Mouse (Mus musculus): Measurements from ENCODE around the gene Lmo3. TPM values are rescaled to one million over a fixed set of nuclear protein-coding genes. Genes with fewer than 3 reads are reported as not detected.

The Lmo3 gene
- polyA plus RNA-seq, 1 experiment from 2014 or later = 4.4 TPM

DNA sequence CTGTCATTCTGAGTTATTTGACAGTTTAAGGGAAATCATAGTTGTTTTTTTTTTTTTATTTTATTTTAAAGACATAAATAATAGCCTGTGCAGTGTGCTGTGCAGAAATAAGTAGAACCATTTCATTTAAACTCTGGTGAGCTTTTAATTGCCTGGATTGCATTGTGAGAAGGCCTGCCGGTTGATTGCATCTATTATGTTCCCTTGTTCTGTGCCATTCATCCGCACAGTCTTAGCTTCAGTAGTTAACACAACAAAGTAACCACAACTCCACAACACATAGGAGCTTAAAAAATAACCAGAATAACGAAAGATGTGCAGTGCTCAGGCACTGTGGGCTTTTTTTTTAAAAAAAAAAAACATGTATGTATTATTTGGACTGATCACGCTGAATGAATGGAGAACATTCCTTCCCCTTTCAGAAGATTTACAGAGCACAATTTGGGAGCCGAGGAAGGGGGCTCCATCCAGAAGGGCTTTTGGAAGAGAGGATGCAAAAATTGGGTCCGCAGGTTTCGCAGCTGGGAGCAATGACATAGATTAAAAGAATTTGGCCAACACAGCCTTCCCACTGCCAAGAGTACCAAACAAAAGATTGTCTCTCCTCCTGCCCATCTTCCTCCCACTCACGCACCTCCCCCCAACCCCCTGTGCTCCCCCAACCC, 161.8 kb downstream of the Lmo3 start:
- Histone ChIP-seq H3K36me3 (ENCODE audit: control insufficient read depth, insufficient read depth, low read length) (no peaks in the 10 kb centered on the region), H3K27ac (ENCODE audit: low read length) (no peak overlapping the region), H3K4me1 (ENCODE audit: control insufficient read depth, insufficient read depth, low read length) (peaks cover 10% of the 10 kb centered on the region; the same call in 1 of the 2 replicates), H3K9me3 (replicated peaks; ENCODE audit: control insufficient read depth, low read length) (no peaks in the 10 kb centered on the region), H3K4me2 (ENCODE audit: low read depth, low read length) (peak overlapping the region; percentile 67; the same call in 1 of the 2 replicates), H3K9ac (ENCODE audit: low read length) (no peak overlapping the region), H3K27me3 (ENCODE audit: control insufficient read depth, insufficient read depth, low read length) (peaks cover 6% of the 10 kb centered on the region), H3K4me3 (replicated peaks; ENCODE audit: low read length) (no peak overlapping the region)
- 58% methylated on average over 8 of the region's 8 CpGs for WGBS
- ATAC-seq (ENCODE audit: insufficient read depth, low FRiP score) = no peak

DNA sequence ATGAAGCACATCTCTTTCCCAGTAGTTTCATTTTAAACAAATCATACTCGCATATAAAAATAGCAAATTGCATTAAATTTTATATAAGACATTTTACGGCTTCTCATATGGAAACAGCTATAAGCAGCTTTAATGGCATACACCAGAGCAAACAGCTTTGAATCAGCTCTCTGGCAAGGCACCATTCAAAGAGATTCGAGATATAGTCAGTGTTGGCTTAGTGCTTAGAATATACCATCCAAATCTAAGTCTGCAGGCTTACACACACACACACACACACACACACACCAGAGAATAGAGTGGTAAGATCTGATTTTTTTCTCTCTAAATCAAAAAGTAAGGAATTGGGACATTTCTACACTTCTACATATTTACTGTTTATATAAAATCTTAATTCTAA, 169.7 kb downstream of the Lmo3 start:
- ATAC-seq (ENCODE audit: insufficient read depth, low FRiP score) = no peak
- no peaks in the 10 kb centered on the region for H3K27me3 ChIP-seq (ENCODE audit: control insufficient read depth, insufficient read depth, low read length)
- H3K27ac ChIP-seq (ENCODE audit: low read length) = no peak overlapping the region
- H3K4me3 ChIP-seq (replicated peaks; ENCODE audit: low read length) = no peak overlapping the region
- no peak overlapping the region for H3K4me2 ChIP-seq (ENCODE audit: low read depth, low read length)
- no peak overlapping the region for H3K9ac ChIP-seq (ENCODE audit: low read length)
- WGBS = 75% methylated on average over 3 of the region's 3 CpGs
- H3K36me3 ChIP-seq (ENCODE audit: control insufficient read depth, insufficient read depth, low read length) = no peaks in the 10 kb centered on the region
- no peaks in the 10 kb centered on the region for H3K9me3 ChIP-seq (replicated peaks; ENCODE audit: control insufficient read depth, low read length)
- H3K4me1 ChIP-seq (ENCODE audit: control insufficient read depth, insufficient read depth, low read length) = no peaks in the 10 kb centered on the region

DNA sequence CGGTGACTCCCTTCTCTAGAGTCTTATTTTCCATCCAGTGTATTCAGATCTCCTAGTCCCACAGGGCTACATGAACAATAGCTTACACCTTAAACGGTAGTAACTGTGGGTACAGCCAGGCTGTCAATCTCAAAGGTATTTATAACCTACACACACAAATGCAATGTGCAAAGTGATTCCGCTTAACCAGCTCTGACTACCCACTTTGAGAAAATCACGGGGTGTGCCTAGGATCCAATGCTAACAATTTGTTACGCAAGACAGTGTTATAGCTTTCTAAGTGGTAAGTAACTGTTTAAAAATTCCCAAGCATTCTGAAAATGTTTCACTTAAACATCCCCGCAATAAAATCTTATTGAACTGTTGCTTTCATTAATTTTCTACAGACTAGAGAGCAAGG, 179.7 kb downstream of the Lmo3 start:
- ATAC-seq (ENCODE audit: insufficient read depth, low FRiP score) = no peak
- 66% methylated on average over 6 of the region's 6 CpGs for WGBS
- H3K4me3 ChIP-seq (replicated peaks; ENCODE audit: low read length) = no peak overlapping the region

DNA sequence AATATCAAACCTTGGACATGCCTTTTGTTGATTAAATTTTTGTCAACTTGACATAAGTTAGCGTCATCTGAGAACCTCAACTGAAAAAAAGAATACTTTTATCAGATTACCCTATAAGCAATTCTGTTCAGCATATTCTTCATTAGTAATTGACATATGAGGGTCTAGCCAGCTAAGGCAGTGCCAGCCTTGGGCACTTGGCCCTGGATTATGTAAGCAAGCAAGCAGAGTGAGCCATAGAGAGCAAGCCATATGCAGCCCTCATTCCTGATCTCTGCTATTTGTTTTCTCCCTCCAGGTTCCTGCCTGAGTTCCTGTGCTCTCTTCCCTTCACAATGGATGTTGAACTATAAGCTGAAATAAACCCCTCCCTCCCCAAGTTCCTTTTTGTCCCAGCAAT, 182.9 kb downstream of the Lmo3 start:
- Histone ChIP-seq H3K36me3 (ENCODE audit: control insufficient read depth, insufficient read depth, low read length) (no peaks in the 10 kb centered on the region), H3K27ac (ENCODE audit: low read length) (no peak overlapping the region), H3K9me3 (replicated peaks; ENCODE audit: control insufficient read depth, low read length) (no peaks in the 10 kb centered on the region; the same call in 1 of the 2 replicates), H3K9ac (ENCODE audit: low read length) (no peak overlapping the region), H3K4me2 (ENCODE audit: low read depth, low read length) (no peak overlapping the region), H3K4me1 (ENCODE audit: control insufficient read depth, insufficient read depth, low read length) (no peaks in the 10 kb centered on the region), H3K27me3 (ENCODE audit: control insufficient read depth, insufficient read depth, low read length) (no peaks in the 10 kb centered on the region), H3K4me3 (replicated peaks; ENCODE audit: low read length) (no peak overlapping the region)
- 89% methylated on average over 1 of the region's 1 CpGs for WGBS
- ATAC-seq (ENCODE audit: insufficient read depth, low FRiP score) = no peak

More for the DNA sequence above, 179.7 kb downstream of the Lmo3 start:
- Histone ChIP-seq H3K9ac (ENCODE audit: low read length) (no peak overlapping the region), H3K9me3 (replicated peaks; ENCODE audit: control insufficient read depth, low read length) (no peaks in the 10 kb centered on the region), H3K4me2 (ENCODE audit: low read depth, low read length) (no peak overlapping the region), H3K27me3 (ENCODE audit: control insufficient read depth, insufficient read depth, low read length) (no peaks in the 10 kb centered on the region), H3K36me3 (ENCODE audit: control insufficient read depth, insufficient read depth, low read length) (no peaks in the 10 kb centered on the region), H3K4me1 (ENCODE audit: control insufficient read depth, insufficient read depth, low read length) (no peaks in the 10 kb centered on the region), H3K27ac (ENCODE audit: low read length) (no peak overlapping the region)

DNA sequence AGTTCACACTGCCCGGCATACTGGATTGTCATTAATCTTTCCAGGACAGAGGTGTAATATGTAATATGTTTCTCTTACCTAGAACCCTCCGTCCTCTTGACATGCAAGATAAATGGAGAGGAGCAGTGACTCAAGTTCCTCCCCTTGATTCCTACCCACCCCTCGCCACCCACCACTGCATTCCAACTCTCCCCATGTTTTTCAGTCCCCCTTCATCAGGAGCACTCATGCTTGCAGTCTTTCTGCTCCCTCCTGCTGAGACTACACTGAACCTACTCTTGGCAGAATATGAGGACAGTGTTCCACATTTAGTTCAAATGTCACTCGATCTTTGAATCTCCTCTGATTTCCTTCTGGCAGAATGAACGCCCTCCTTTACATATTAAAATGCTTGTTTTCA, 190.7 kb downstream of the Lmo3 start:
- Histone ChIP-seq H3K27ac (ENCODE audit: low read length) (no peak overlapping the region), H3K4me1 (ENCODE audit: control insufficient read depth, insufficient read depth, low read length) (no peaks in the 10 kb centered on the region), H3K4me3 (replicated peaks; ENCODE audit: low read length) (no peak overlapping the region), H3K9ac (ENCODE audit: low read length) (no peak overlapping the region), H3K4me2 (ENCODE audit: low read depth, low read length) (no peak overlapping the region), H3K27me3 (ENCODE audit: control insufficient read depth, insufficient read depth, low read length) (no peaks in the 10 kb centered on the region), H3K9me3 (replicated peaks; ENCODE audit: control insufficient read depth, low read length) (no peaks in the 10 kb centered on the region), H3K36me3 (ENCODE audit: control insufficient read depth, insufficient read depth, low read length) (no peaks in the 10 kb centered on the region)
- ATAC-seq (ENCODE audit: insufficient read depth, low FRiP score) = no peak
- WGBS = 67% methylated on average over 5 of the region's 5 CpGs

DNA sequence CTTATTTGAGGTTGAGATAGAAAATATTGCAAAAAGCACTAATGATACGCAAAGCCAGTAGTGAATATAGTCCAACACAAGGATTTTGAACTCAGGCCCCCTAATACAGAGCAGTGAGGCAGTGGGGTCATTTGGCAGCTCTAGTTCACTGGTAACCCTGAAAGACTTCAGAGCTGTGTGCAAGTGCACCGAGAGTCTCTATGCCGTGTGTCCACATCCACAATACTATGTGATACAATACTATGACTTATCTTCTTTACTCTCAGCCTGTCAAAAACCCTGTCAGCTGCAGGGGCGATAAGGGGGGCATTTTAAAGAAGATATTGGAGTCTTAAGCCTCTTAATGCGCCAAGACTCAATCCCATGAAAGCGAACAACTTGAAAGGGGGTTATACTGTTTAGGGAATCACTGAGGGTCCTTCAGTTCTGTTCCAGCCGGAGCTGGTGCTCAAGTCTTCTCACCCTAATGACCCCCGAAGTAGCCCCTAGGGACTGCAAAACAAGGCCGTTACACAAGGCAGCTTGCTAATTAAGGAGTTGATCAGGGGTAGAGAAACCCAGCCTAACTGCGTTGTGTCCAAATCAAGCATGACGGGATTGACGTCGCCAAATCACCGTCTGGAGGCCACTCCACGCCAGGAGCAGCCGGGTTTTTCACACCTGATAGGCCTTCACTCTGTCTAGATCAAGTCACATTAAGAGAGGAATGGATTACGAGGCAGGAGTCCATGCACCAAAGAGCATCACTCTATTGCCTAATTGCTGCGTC, 193.4 kb downstream of the Lmo3 start:
- Histone ChIP-seq H3K4me1 (ENCODE audit: control insufficient read depth, insufficient read depth, low read length) (no peaks in the 10 kb centered on the region), H3K27ac (ENCODE audit: low read length) (no peak overlapping the region), H3K36me3 (ENCODE audit: control insufficient read depth, insufficient read depth, low read length) (no peaks in the 10 kb centered on the region), H3K27me3 (ENCODE audit: control insufficient read depth, insufficient read depth, low read length) (no peaks in the 10 kb centered on the region), H3K9me3 (replicated peaks; ENCODE audit: control insufficient read depth, low read length) (no peaks in the 10 kb centered on the region), H3K9ac (ENCODE audit: low read length) (no peak overlapping the region), H3K4me3 (replicated peaks; ENCODE audit: low read length) (no peak overlapping the region), H3K4me2 (ENCODE audit: low read depth, low read length) (no peak overlapping the region)
- ATAC-seq (ENCODE audit: insufficient read depth, low FRiP score) = no peak
- 77% methylated on average over 18 of the region's 18 CpGs for WGBS

DNA sequence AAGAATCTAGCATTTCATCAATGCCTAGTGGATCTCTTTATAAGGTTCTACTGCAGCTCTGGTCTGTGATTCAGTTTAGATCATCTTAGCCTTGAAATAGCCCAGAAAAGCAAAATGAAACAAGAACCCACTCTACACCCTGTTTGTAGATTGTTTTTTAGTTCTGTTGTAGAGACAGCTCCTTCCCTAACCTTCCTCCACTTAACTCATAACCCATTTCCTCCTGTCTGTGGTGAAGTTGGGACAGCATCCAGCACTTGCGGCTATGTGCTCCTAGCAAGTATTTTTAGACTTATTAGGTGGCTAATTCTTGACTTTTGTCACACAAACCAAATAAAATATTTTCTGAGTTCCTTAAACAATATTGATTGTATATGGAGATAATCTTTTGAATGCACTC, 198.6 kb downstream of the Lmo3 start:
- Histone ChIP-seq H3K4me3 (replicated peaks; ENCODE audit: low read length) (no peak overlapping the region), H3K27me3 (ENCODE audit: control insufficient read depth, insufficient read depth, low read length) (no peaks in the 10 kb centered on the region), H3K4me2 (ENCODE audit: low read depth, low read length) (no peak overlapping the region), H3K4me1 (ENCODE audit: control insufficient read depth, insufficient read depth, low read length) (no peaks in the 10 kb centered on the region; the same call in 1 of the 2 replicates), H3K9me3 (replicated peaks; ENCODE audit: control insufficient read depth, low read length) (no peaks in the 10 kb centered on the region), H3K9ac (ENCODE audit: low read length) (no peak overlapping the region), H3K36me3 (ENCODE audit: control insufficient read depth, insufficient read depth, low read length) (no peaks in the 10 kb centered on the region), H3K27ac (ENCODE audit: low read length) (no peak overlapping the region)
- 81% methylated on average over 1 of the region's 1 CpGs for WGBS
- ATAC-seq (ENCODE audit: insufficient read depth, low FRiP score) = no peak

DNA sequence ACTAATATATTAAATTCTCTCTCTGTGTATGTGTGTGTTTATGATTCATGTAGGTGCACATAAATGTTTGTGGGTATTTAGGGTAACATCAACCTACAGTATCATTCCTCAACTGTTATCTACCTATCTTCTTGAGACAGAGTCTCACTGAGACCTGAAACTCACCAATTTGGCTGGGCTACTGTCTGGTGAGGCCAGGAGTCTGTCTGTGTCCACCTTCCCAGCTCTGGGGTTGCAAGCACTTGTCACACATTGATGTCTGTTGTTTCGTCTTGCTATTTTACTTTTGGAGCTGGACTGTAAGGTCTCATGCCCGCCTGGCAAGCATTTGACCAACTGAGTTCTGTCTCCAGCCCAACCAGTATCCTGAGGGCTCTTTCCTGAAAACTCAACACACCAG, 210.6 kb downstream of the Lmo3 start:
- Histone ChIP-seq H3K4me3 (replicated peaks; ENCODE audit: low read length) (no peak overlapping the region), H3K4me2 (ENCODE audit: low read depth, low read length) (no peak overlapping the region), H3K4me1 (ENCODE audit: control insufficient read depth, insufficient read depth, low read length) (no peaks in the 10 kb centered on the region), H3K9ac (ENCODE audit: low read length) (no peak overlapping the region), H3K27me3 (ENCODE audit: control insufficient read depth, insufficient read depth, low read length) (no peaks in the 10 kb centered on the region), H3K36me3 (ENCODE audit: control insufficient read depth, insufficient read depth, low read length) (no peaks in the 10 kb centered on the region), H3K9me3 (replicated peaks; ENCODE audit: control insufficient read depth, low read length) (no peaks in the 10 kb centered on the region), H3K27ac (ENCODE audit: low read length) (no peak overlapping the region)
- WGBS = 77% methylated on average over 2 of the region's 2 CpGs
- no peak for ATAC-seq (ENCODE audit: insufficient read depth, low FRiP score)

DNA sequence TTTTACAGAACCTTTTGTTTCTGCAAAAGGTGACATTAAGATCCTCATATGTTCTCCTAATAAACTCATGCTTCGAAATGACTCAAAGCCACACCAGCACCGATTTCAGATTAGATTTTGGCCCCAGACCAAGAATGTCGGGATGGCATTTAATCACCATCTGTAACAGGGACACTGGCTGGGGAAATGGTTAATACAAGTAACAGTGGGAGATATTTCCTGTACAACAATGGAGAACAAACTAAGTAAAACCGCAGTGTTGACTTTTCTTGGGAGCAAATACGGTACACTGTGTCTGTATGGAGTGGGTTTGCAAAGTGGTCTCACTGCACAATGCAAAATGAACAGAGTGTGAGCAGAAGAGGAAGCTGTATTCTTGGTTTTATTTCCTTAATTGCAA, 217.7 kb downstream of the Lmo3 start:
- ATAC-seq (ENCODE audit: insufficient read depth, low FRiP score) = 0 out of 2 replicates have a peak, but pooled peaks have one; percentile 25
- WGBS = 30% methylated on average over 5 of the region's 5 CpGs
- no peak overlapping the region for H3K9ac ChIP-seq (ENCODE audit: low read length)
- no peaks in the 10 kb centered on the region for H3K9me3 ChIP-seq (replicated peaks; ENCODE audit: control insufficient read depth, low read length)
- no peaks in the 10 kb centered on the region for H3K36me3 ChIP-seq (ENCODE audit: control insufficient read depth, insufficient read depth, low read length)
- H3K4me3 ChIP-seq (replicated peaks; ENCODE audit: low read length) = no peak overlapping the region
- H3K4me2 ChIP-seq (ENCODE audit: low read depth, low read length) = peak overlapping the region; percentile 0; the same call in 1 of the 2 replicates
- H3K4me1 ChIP-seq (ENCODE audit: control insufficient read depth, insufficient read depth, low read length) = 0 out of 2 replicates have a peak, but pooled peaks cover 2% of the 10 kb centered on the region
- no peaks in the 10 kb centered on the region for H3K27me3 ChIP-seq (ENCODE audit: control insufficient read depth, insufficient read depth, low read length)
- H3K27ac ChIP-seq (ENCODE audit: low read length) = no peak overlapping the region

All from stomach, embryonic 16.5 days (tissue).